Mouse (Mus musculus) brain, adult 2 months (tissue): ENCODE measurements around the gene Cenpc1.
A peak's percentile ranks its signal among the peaks of the same experiment; 100 is the strongest.

Experiments
- DNase-seq: peaks from one replicate; pipeline ENCODE4 v3.0.0; 2011; ENCODE audit warnings: low read depth, low spot score

The Cenpc1 gene

DNA sequence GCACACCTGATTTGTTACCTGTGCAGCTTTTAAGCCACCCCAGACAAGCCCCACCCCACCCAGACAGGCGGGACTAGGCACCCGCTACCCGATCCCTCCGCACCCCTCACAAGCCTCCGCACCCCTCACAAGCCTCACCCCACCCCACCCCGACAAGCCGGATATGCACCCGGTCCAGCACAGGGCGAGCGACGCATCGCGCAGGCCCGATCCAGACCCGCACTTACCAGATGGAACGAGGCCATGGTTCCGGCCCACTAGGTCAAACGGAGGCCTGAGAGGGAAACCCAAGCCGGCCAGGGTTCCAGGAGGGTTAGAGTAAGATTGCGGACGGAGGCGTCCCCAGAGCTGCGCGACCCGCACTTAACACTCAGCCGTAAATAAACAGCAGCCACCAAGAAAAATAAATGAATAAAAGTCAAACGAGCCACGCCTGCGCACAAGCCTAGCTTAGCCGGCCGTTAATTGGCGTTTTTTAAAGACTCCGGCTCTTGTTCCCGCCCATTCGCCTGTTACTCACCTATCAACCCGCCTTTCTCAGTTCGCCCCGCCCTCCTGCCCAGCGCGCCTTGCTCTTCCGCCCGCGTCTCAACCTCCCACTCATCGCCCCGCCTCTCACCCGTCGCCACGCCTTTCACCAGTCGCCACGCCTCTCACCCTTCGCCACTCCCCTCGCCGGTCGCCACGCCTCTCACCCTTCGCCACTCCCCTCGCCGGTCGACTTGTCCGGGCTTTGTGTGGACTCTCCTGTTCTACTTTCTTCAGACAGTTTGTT, at the start of gene Cenpc1:
Gene Cenpc1 (minus strand): TSS at position 483 of the 775 bp plus-strand sequence.
- peak; percentile 99 for DNase-seq

GRCm38 (mm10) chr5:86113997-86114396, 48.6 kb upstream of the Cenpc1 start:
- no peak for DNase-seq

DNA sequence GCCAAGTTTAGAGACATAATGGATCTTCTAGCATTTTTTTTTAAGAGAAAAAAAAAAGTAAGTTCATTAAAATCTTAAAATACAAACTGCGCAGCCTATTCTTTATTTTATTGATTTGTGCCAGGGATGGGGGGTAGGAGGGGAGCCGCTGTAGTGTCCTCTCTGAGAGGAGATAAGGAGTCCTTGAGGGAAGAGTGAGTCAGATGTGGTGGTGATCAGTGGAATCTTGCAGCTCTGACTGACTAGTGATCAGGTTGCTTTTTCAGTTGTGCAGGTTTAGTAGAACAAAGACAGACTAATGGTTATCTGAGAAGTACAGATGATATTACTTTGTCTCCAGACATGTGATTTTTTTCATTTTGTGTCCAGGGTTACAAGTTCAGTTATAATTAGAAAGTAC, 47.7 kb upstream of the Cenpc1 start:
- DNase-seq, result no peak

DNA sequence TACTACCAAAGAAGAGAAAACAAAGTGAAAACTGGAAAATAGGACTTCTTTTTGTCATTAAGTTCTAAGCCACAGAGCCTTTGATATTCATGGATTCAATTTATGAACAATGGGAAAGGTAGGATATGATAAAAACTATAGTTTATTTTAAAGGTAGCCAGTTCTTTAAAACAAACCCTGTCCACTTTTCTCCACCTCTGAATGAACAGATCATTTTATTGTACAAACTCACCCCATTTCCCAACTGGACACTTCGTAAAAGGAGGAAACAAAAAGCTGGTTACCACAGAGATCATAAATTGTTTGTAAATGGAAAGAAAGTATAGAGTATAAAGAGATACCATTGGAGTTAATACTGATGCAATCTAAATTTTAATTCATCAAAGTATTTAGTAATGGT, 45.7 kb upstream of the Cenpc1 start:
- no peak for DNase-seq

- peak; percentile 29 for DNase-seq
Measured at GRCm38 (mm10) chr5:86106610-86107009, 41.2 kb upstream of the Cenpc1 start.

DNA sequence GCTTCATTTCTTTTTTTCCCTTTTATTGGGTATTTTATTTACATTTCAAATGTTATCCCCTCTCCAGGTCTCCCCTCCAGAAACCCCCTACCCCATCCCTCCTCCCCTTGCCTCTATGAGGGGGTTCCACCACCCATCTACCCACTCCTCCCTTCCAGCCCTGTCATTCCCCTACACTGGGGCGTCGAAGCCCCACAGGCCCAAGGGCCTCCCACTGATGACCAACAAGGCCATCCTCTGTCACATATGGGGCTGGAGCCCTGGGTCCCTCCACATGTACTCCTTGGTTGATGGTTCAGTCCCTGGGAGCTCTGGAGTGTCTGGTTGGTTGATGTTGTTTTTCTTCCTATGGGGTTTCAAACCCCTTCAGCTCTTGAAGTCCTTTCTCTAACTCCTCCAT, 36.8 kb upstream of the Cenpc1 start:
- DNase-seq, result no peak

DNA sequence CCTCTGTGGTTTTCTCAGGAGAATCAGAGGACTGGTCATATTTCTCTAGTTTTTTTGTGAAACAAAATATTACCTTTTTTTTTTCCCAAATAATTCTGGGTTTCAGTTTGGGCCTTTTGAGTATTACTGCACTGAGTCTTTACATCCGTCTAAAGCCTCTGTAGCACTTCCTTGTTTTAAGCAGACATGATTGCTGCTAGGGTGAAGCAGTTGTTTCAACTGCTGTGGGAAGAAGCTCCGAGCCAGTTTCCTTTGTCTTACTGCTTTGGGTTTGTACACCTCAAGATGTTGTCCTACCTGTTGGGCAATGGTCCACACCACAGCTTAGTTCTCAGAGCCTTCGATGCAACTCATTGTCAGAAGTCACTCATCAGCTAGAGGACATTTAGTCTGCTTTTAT, 35.2 kb upstream of the Cenpc1 start:
- no peak for DNase-seq

DNA sequence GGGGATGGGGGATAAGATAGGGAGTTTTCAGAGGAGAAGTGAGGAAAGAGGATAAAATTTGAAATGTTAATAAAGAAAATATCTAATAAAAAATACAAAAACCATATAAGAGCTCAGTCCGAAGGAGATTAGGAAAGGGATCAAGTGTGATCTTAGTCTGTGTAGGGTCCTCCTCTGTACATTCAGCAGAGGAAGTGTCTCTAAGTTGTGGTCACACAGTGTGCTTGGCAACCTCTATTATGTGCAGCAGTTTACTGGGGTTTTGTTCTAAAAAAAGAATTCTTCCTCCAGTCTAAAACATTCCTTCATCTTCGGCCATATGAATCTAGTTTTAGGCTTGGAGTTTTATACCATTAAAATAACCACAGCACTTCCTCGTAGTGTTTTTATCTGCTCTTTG, 33.6 kb upstream of the Cenpc1 start:
- no peak for DNase-seq

GRCm38 (mm10) chr5:86094754-86095153, 29.4 kb upstream of the Cenpc1 start:
- DNase-seq, result no peak

DNA sequence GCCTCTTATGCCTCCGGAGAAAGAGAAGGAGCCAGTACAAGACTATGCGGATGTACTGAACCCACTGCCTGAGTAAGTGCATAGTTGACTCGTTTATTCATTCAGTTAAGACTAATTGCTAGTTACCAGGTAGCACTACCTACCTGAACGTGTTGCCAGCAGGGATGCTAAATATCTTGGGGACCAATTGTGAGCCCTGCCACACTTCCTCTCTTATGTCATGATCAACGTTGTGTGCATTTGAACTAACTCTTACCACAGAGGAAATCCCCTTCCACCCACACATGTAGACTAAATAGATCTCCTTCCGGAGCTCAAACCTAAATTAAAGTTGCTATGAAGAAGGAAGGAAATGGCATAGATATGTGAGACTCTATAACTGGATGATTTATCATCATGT, 21.4 kb upstream of the Cenpc1 start:
- no peak for DNase-seq

DNA sequence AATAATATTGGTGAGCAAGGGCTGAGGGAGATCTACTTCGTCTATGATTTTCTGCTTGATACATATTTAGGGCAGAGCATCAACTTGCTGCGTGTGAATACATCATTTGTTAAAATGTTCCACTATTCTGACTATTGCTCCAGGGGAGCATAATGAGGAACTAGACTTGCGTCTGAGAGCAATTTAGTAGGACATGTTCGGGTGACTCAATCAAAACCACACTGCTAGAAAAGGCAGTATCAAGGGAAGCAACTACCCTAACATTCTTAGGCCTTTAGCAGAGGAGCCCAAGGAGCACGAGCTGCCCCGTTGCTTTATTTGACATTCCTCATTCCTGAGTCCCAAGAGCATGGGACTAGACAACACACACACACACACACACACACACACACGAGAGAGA, 19.6 kb upstream of the Cenpc1 start:
- no peak for DNase-seq

GRCm38 (mm10) chr5:86083987-86084386, 18.6 kb upstream of the Cenpc1 start:
- no peak for DNase-seq

DNA sequence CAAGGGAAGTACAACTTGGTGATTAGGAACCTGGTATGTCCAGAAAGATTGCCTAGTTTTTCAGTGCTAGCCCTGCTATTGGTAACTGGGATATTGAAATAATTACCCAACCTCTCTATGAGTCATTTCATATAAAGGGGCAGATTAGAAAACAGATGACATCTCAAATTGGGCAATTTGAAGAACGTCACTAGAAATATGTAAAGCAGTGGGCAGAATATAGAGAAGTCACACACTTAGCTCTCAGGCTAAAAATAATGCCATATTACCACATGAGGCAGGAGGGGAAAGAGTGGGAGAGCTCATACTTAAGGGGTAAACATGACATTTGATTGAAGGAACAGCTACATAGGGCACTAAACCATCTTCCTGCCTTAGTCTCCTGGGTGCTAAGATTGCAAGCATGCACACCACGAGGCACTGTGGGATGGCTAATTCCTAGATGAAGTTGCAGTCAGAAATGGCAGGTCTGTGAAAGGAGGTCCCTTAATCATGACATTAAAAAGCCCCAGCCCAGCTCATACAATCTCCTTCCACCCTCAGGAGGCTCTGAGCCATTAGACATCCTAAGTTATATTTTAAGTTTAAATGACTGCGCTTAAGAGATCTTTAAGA, 13.4 kb upstream of the Cenpc1 start:
- DNase-seq, result no peak

- no peak for DNase-seq
Measured at GRCm38 (mm10) chr5:86072756-86073386, 7.5 kb upstream of the Cenpc1 start.

DNA sequence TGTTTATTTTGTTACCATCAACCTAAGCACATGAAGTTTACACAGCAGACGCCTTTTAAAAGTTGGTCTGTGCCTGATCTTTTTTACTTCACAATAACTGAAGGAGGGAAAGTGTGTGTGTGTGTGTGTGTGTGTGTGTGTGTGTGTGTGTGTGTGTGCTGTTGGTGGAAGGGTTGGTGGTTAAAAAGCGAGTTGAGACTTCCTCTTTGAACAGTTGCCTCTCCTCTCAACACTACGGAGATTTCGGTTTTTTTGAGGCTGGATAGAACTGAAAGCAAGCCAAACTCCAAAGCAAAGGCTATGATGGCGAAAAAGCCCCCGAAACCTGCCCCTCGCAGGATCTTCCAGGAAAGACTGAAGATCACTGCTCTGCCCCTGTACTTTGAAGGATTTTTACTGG, 6.2 kb upstream of the Cenpc1 start, which contains the start of gene Stap1:
Gene Stap1 (plus strand): TSS at position 209 of the 400 bp plus-strand sequence.
- DNase-seq, result no peak

DNA sequence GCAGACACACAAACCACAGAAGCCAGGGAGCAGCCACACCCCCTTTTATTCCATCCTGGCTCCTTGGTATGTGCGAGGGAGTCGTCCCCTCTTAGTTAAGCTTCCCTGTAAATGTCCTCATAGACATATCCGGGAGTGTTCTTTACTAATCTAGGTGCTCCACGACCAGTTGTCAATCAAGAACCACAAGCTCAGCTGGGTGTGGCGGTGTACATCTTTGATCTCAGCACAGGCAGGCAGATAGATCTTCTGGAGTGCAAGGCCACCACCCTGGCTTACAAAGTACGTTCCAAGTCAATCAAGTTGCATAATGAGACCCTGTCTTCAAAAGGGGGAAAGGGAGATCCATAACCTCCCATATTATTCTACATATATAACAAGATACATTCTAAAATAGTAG, 3.7 kb upstream of the Cenpc1 start:
- no peak for DNase-seq

GRCm38 (mm10) chr5:86068451-86068850, 3.1 kb upstream of the Cenpc1 start:
- DNase-seq, result peak; percentile 14

GRCm38 (mm10) chr5:86066551-86066929, 1.2 kb upstream of the Cenpc1 start:
- DNase-seq, result peak; percentile 88

GRCm38 (mm10) chr5:86065876-86066550, 630 bp upstream of the Cenpc1 start:
- no peak for DNase-seq

- DNase-seq, result no peak
Measured at GRCm38 (mm10) chr5:86063501-86063900, 1.9 kb downstream of the Cenpc1 start.

DNA sequence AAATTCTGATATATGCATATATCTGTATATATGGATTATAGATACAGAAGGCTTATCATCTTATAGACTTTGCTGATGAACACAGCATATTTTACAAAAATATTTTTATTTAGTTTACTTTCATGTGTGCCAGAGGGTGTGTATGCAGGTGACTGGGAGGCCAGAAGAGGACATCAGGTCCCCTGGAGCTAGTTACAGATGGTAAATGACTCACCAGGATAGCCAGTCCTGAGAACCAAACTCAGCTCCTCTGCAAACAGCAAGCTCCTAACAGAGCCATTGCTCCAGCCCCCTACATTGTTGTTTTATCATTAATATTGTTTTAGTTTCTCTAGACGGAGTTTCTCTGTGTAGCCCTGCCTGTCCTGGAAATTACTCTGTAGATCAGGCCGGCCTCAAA, 35.6 kb downstream of the Cenpc1 start:
- DNase-seq, result peak; percentile 48
